Mouse (Mus musculus) frontal cortex, adult 2 months (tissue): ENCODE measurements around the gene Ube2v1. TPM values are rescaled to one million over a fixed set of nuclear protein-coding genes. Genes with fewer than 3 reads are reported as not detected.
A peak's percentile ranks its signal among the peaks of the same experiment; 100 is the strongest.

Experiments
- DNase-seq, 2 experiments: peaks; one replicate each; pipeline ENCODE4 v3.0.0; 2022; ENCODE audit warnings: low spot score in 1 of 2; ENCODE audit errors: extremely low spot score in 1 of 2
- polyA plus RNA-seq: library from polyadenylated mRNA; depleted of rRNA; stranded (reverse); fragments of >200 nt; gene quantifications from 2 replicates; pipeline ENCODE4 v1.2.3, GENCODE M21; 2012

Gene Ube2v1
- polyA plus RNA-seq, 1 experiment = 250 TPM

DNA sequence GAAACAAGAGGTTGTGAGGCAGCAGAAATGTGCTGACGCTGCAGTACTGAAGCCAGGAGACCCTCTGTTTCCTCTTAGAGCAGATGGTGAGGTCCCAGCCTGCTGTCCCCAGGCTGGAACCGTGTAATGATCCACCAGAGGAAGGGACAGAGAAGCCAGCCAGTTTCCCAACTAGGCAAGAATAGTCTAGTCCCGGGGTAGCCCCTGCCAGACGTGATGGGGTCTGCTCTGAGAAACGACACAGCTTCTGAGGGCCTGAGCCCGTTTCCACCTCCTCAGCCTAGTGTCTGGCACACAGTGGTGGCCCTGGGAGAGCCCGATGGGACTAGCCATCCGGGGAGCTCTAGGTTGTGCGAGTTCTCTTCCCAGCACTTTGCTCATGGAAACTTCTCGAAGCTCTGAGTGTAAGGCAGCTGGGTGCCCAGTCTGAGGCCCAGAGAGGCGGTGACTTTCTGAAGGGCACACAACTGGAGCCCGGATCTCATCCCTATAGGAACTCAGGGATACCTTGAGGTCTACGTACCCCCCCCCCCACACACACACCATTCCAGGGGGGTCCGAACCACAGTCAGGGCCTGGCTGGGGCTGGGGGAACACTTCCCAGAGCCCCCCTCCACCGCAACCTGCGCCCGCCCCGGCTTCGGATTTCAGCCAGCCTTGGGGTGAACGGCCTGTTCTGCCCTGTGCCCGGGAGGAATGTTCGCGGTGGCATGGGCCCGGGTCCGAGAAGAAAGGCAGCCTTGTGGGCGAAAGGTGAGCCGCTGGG, 35.0 kb downstream of the Ube2v1 start:
- DNase-seq = no peak

DNA sequence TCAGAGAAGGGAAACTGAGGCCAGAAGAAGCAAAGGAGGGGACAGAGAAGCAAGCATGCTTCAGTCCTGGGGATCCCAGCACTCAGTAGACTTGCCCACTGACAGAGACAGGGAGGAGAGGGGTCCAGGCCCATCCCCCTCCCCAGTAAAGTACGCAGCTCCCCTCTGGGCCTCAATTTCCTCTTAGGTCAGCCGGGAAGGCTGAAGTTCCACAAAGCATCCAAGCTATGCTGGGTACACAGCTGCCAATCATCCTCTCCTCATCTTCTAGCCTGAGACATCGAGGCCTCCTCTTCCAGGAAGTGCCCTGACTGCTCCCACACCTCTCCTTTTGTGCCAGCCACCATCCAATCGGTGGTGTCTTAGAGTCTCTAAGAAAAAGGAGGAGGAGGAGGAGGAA, 35.6 kb downstream of the Ube2v1 start:
- DNase-seq = no peak

DNA sequence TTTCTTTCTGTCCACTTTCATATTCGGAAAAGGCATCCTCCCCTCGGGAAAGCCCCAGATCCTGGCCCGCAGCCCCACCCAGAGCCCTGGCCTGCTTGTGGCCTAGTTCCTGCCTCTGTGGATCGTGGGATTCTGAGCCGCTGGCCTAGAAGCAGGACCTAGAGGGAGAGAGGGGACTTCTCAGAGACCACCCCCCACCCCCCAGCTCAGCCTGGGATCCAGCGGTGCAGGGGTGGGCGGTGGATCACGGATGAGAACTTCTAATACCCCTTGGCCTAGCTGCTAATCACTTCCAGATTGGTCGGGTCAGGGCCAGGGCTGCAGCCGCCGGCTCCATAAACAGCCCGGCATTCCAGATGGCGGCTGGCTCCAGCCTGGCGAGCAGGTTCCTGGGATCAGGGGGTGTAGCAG, 36.1 kb downstream of the Ube2v1 start:
- DNase-seq = no peak

DNA sequence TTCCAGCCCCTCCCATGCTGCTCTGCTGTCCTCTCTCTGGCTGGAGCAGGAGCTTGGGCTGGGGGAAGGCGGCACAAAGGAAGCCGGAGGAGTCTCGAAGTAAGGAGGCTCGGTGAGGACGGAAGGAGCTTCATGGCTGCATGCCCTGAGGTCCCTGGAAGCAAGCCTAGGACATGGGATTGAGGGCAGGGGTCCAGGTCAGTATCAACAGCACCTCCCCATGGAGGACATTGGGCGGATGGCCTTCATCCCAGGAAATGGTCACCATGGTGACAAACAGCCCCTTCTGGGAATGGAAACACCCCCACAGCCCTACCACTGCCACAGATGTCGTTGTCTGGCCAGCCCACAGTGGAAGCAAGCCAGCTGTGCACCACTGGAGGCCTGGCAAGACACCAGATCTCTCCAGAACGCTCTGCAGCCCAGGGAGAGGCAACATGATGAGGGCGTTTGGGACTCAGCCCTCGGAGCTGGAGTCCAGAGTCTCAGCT, 37.4 kb downstream of the Ube2v1 start:
- DNase-seq = peak; percentile 41 to 58

DNA sequence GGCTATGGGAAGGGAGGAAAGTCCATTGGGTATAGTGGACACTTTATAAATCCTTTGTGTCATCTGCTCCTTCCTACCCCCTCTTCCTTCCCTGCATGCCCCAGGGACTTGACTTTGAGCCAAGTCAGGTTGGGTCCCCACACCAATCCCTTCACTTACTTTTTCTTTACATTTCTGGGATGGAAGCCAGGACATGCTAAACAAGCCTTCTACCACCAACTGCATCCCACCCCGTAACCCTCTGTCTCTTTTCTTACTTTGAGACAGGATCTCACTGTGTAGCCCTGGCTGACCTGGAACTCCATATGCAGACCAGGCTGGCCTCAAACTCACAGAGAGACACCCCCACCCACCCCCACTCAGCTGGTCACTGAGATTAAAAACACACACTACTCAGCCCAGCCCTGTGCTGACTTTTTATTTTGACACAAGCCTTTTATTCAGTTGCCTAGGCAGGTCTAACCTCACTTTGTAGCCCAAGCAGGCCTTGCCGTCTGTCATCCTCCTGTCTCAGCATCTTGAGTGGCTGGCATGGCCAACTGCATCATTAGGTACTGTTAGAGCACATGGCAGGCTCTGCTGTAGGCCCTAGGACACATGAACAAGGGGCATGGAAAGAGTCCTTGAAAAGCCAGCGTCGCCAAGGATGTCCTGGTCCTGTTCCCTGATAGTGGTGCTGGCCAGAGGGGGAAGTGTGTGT, 38.2 kb downstream of the Ube2v1 start:
- DNase-seq = no peak

DNA sequence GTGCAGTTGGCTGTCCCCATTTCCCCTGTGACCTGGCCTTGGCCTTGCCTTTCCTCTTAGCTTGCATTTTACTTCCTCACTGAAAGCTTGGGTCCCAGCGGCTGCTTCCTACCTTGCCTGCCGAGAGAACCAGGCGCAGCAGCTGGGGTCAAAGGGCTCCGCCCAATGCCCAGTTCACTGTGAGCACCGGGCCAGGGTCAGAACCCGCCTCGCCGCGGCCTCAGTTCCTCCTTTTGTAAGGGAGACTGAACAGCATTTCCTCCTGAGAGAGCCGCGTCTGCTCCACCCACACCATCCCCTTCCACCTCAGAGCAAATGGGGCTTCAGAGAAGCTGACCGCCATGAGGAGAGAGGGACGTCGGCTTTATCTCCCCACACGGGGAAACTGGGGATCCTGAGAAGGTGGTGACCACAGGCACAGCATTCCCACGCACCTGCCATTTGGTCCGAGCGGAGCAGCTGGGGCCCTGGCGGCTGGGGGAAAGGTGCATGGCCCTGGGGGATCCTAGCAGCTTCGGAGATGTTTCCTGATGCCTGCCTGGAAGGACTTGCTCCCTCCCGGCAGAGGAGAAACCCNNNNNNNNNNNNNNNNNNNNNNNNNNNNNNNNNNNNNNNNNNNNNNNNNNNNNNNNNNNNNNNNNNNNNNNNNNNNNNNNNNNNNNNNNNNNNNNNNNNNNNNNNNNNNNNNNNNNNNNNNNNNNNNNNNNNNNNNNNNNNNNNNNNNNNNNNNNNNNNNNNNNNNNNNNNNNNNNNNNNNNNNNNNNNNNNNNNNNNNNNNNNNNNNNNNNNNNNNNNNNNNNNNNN, 42.9 kb downstream of the Ube2v1 start:
- DNase-seq = no peak

DNA sequence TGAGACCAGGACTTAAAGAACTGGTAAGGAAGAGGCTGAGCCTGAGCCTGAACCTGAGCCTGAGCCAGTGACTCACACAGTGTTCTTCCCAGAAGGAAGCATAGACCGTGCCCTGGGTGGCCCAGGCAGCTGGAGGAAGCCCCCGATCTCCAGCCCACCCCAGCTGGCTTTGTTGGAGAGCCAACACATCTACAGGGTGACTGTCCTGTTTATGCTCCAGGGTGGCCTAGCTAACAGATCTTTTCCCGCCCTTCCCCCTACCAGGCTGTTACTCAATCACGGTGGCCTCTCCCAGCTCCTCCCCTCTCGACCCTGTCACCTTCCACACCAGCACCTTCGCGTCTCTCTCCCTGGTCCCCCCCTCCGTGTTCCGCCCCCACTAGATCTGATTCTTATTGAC, 44.9 kb downstream of the Ube2v1 start:
- DNase-seq = no peak

DNA sequence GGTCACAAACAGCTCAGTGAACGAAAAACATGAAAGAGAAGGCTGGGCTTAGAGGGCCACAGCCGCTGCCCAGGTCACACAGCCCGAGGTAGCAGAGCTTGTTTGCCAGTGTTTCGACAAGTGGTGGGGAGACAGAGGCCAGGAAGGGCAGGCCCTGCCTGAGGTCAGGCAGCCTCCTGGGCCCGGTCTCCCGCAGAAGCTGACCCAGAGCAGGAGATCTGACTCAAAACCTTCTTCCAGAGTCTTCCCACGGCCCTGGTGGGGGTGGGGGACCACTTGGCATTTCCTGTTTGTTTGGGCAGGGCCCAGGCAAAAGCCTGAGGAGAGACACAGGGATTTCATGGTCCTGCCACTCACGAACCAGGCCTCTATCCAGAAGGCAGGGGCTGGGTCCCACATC, 45.9 kb downstream of the Ube2v1 start:
- DNase-seq = no peak

DNA sequence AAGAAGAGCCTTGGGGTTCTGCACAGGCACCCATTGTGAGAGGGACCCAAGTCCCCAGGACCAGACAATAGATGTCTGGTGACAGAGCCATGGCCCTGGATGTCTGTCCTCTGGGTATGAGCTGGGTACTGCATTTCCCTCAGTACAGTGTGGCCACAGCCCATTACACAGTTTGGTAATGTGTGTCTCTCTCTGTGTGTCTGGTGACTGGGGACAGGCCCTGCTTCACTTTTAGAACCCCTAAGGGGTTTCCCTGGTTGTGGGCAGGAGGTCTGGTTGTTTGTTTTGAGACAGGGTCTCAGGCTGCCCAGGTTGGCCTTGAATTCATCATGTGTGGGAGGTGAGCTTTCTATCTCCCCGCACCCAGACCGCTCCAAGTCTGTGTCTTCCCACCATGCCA, 46.6 kb downstream of the Ube2v1 start:
- no peak for DNase-seq

DNA sequence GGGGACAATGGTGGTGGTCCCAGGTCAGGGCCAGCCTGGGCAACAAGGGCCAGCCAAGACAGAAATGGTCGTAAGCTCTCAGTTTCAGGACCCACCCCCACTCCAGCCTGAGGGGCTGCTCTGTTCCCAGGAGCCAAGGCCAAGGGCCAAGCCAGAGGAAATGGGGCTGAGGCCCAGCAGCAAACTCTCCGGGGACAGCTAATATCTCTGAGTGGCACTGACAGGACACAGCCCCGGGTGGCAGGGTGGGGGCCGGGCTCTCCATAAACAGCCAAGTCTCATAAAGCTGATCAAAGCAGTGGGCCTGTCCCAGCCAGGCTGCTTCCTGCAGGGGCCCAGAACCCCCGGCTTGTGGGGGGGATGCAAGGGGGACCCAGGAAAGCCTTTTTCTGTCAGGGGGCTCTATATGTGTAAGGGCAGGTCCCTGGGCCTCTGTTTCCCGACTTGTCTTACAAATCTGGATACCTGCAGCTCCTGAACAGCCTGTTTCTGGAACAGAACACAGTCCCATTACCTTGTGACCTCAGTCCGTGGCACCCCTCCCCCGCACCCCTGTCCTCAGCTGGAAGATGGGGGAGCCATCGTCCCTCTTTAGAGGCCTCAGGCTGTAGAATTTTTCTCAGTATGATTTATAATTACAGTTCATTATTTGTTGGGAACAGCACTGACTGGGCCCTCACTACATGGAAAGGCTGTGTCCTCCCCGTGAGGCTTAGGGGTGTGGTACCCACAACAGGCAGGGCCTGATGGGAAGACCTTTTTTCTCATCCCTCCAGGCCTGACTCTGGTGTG, 48.5 kb downstream of the Ube2v1 start:
- no peak for DNase-seq

DNA sequence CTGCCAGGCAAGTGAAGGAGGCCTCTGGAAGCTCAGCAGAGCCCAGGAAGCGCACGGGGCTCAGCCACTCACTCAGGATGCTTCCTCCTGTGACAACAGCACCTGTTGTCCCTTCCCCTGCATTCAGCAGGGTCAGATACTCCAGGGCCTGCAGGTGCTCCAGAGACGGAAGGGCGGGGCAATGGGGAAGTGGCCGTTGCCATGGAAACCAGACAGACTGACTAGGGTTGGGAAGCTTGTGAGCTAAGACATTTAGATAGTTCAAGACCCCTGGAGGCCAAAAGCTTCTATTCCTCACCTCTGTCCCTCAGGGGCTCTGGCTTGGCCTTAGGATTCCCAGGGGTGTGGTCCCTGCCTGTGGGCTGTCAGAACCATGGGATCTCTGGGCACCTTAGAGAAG, 53.4 kb downstream of the Ube2v1 start:
- no peak for DNase-seq

DNA sequence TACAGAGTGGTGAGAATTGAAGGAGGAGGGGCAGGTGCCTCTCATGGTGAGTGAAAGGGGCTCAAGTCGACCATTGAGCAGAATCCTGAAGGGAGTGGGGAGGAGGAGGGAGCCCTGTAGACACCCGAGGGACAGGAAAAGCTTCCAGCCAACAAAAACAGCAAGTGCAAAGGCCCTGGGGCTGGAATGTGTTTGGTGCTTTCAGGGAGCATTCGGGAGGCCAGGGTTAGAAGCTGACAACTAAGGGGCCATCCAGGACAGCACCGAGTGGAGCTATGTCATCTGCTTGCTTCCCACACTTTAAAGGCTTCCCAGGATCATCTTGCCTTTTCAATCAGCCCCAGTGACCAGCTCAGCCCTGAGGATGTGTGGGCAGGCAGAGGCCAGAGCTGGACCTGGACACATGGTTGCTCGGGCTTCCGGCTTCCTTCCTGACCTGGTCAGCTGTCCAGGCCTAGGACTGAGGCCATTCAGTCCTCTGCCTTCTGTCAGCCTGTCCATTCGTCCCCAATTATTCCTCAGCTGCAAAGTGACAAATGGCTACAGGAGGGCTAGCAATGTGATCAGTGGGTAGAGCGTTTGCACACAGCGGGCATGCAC, 54.6 kb downstream of the Ube2v1 start:
- DNase-seq = no peak

DNA sequence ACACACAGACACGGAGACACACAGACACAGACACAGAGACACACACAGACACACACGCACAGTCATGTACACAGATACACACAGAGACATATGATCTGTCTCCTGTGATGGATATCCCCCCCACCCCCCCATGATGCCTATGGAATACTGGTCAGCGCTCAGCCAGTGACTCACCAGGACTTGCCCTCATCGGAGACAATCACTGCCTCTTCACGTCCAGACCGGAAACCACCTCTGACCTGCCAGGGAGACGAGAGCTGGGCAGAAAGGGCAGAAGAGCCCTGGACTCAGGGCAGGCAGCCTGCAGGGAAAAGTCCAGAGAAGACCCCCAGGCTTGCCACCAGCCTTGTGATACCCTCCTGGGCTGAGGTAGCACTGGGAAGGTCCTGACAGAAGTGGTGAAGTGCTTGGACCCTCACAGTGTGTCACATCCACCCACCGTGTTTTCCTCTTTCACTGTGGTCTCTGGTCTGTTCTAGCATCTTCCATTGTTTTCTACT, 55.7 kb downstream of the Ube2v1 start:
- DNase-seq = no peak

DNA sequence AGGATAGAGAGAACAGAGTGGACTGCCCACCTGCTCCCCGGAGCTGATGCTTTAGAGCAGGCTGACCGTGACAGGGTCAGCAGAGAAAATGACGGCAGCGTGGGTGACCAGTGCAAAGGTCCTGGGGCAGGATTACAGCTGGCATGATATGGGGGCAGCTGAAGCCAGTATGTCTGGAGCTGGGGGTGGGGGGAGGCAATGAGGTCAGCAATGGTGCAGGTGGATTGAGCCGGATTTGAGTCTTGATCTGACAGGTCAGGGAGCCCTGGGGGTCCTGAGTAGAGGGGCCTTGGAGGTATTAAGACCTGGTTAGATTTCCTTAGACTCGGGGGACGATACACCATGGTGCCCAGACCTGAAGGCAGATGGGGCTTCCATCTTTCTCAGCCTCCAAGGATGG, 56.3 kb downstream of the Ube2v1 start:
- DNase-seq = no peak

DNA sequence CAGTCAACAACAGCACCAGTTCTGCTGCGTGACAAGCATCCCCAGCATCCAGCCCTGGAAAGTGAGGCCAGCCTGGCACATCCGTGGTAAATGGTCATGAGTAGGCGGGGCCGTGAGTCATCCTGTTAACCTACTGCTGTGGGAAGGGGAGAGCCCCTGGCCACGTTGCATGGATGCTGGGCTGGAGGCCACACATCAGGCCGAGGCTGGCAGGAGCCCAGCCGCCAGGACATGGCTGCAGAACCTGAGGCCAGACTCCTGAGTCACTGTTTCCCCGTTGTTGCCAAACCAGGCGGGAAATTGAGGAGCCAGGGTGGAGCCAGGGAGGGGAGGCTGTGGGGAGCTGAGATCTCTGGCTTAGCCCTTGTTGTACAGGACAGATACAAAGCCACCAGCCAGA, 57.1 kb downstream of the Ube2v1 start:
- no peak for DNase-seq

DNA sequence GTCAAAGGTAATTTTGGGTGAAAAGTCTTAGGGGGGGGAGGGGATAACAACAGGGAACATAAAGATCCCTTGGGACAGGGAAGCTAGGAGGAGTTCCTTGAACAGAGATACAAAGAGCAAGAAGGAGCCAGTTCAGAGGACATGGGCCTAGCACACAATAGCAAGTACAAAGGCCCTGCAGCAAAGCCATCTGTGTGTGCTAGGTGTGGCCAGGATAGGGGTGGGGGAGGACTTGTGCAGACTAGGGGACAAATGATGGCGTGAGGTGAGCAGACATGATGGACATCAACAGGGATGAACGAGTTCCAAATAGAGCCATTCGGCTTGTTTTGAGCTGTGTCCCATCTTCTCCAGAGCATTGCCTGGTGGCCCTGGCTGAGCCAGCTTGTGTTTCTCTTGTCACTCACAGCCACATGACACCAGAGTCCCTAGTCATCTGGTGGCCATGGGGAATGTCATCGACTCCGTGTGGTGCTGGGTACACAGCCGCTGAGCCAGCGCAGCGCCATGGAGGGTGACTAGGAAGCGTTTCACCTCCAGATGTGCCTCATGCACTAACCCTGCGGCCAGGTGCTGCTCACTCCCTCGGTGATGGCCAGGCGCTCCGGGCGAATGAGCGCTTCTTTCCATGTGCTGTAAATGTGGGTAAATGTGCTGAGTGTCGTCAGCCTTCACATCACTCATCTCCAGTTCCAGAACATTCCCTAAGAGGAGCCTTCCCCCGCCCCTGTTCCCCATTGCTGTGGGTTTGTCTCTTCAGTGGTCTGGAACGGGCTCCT, 60.3 kb downstream of the Ube2v1 start:
- no peak for DNase-seq

DNA sequence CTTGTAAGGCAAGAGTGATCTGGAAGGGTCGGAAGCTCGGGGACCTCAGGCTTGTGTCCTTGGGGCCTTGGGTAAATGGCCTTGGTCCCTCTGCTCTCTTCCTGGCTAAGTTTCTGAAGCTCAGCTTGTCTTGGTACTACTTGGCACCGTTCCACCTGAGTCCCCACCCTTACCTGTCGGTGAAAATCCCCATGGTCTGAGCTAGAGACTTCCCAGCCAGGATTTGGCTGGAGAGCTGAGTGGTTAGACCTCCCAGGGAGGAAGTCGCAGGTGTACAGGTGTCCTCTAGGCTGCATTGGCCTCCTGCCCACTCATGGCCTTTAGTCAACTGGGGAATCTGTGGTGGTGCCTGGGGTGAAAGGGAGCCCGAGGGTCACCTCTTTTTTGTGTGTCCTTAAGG, 61.1 kb downstream of the Ube2v1 start:
- DNase-seq = no peak

DNA sequence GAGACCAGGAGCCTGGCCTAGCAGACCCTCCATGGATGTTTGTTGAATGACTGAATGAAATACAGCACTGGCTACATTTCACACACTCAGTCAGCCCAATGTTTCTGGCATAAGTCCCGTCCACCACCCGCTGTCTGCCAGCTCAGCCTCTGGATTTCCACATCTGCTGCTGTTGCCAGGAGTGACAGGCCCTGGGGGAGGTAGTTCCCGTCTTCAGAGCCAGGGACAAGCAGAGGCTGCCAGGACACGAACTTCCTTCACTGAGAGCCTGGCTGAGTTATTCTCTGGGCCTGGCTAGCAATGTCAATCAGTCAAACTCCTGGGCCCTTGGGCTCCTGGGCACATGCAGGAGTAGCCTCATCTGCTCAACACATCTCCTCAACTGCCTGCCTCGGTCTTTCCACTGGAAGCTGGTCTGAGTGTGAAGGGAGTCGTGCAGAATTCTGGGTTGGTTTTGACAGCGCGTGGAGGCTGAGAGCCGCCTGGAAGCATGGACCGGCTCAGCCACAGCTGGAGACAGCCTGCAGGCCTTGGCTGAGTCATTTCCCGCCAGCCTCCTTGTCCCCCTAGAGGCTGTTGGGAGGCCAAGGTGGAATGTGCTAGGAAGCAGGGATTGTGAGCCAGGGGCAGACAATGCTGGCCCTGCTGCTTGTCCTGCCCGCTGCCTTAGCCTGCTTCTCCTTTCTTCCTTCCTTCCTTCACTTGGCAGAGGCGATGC, 61.8 kb downstream of the Ube2v1 start:
- DNase-seq = peak in 1 of 2 experiments; percentile 48

DNA sequence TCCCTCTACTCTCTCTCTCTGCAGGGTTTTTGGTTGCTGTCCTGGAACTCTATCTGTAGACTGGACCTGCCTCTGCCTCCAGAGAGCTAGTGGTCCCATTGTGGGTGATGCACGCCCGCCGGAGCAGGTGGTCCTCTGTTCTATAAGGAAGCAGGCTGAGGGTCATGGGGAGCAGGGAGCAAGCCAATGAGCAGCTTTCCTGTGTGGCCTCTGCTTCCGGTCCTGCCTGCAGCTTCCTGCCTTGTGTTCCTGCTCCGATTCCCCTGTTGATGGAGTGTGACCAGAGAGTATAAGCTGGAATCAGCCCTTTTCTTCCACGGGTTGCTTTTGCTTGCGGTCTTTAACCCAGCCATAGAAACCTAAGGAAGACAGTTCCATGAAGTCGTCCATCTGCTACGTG, 63.8 kb downstream of the Ube2v1 start:
- no peak for DNase-seq
